Comparison of ENCODE assay signal across 11 mouse cellular contexts in the genomic region with DNA sequence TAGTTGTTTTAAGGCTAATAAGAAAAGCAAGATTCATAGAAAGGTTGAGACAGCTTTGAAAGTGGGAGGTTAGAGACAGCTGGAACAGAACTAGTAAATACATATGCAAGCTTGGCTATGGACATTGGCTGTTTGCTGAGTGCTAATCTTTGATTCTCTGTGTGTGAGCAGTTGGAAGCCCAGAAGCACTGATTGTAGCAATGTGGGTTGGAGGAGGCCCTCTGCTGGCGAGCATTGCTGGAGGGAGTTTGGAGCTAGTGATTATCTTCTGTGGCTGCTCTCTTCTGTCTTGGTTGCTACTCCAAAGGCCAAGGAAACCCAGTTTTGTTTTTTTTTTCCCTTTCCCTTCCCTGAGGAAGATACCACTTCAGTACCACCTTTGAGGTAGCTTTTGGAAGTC. TPM values are rescaled to one million over a fixed set of nuclear protein-coding genes. Genes with fewer than 3 reads are reported as not detected.
DNase-seq lines count a peak whose midpoint lies in the region; ATAC-seq and TF ChIP-seq lines count a peak whose summit lies in the region.
"Had no signal": no experiment of that assay in that cellular context is flagged by ENCODE, and none has a peak within 500 bp of the region (broad histone marks: within the 10 kb centered on the region; RNA-seq: fewer than 3 reads in every experiment).

No protein-coding gene starts in this region.

- no peak overlapping the region for H3K9ac ChIP-seq in ES-Bruce4 (ENCODE audit: low read depth, poor library complexity, severe bottlenecking)
- no peak overlapping the region for H3K9ac ChIP-seq in hindbrain, embryonic 14.5 days
- H3K9ac ChIP-seq: limb, embryonic 15.5 days; stomach, embryonic 15.5 days had no signal

- peaks cover 3% of the 10 kb centered on the region for H3K36me3 ChIP-seq in ES-Bruce4 (ENCODE audit: control insufficient read depth, insufficient read depth, low read length, poor library complexity, severe bottlenecking)
- H3K36me3 ChIP-seq in hindbrain, embryonic 14.5 days (replicated peaks; ENCODE audit: control insufficient read depth, insufficient read depth), result no peaks in the 10 kb centered on the region
- H3K36me3 ChIP-seq: limb, embryonic 15.5 days; stomach, embryonic 15.5 days had no signal

- no peaks in the 10 kb centered on the region for H3K9me3 ChIP-seq in ES-Bruce4 (replicated peaks; ENCODE audit: control insufficient read depth, insufficient read depth, low read length, poor library complexity, severe bottlenecking)
- no peaks in the 10 kb centered on the region for H3K9me3 ChIP-seq in hindbrain, embryonic 14.5 days (ENCODE audit: control insufficient read depth, low read length)
- H3K9me3 ChIP-seq: limb, embryonic 15.5 days; stomach, embryonic 15.5 days had no signal

- ATAC-seq in hindbrain, embryonic 14.5 days (ENCODE audit: low FRiP score), result no peak

- no peak overlapping the region for H3K4me2 ChIP-seq in hindbrain, embryonic 14.5 days (replicated peaks)
- H3K4me2 ChIP-seq: limb, embryonic 15.5 days; stomach, embryonic 15.5 days had no signal

- 47% methylated on average over 1 of the region's 1 CpGs for whole genome bisulfite sequencing in hindbrain, embryonic 14.5 days

- H3K4me3 ChIP-seq in ES-Bruce4 (ENCODE audit: low read depth, low read length), result no peak overlapping the region
- H3K4me3 ChIP-seq in hindbrain, embryonic 14.5 days (replicated peaks; ENCODE audit: low read length), result no peak overlapping the region
- H3K4me3 ChIP-seq: limb, embryonic 15.5 days; stomach, embryonic 15.5 days had no signal

- DNase-seq in heart, postnatal 14 days, result peak; percentile 51 to 60
- no peak for DNase-seq in heart, adult 9 months (ENCODE audit: low spot score in 2 of 2)
- peak; percentile 16 for DNase-seq in c-Kit-positive CD71-negative TER-119-negative erythroid progenitor cells, embryonic 14.5 days (ENCODE audit: low read depth)
- peak; percentile 39 for DNase-seq in hindbrain, embryonic 14.5 days (ENCODE audit: low spot score)
- peak; percentile 16 to 25 for DNase-seq in left cerebral cortex, postnatal 36 days (ENCODE audit: low spot score in 2 of 2)
- DNase-seq in right cerebral cortex, adult 18-20 months, result peak; percentile 42
- DNase-seq in urinary bladder, postnatal 4 days (ENCODE audit: low spot score in 2 of 2), result no peak

- peak; percentile 53 for TF ChIP-seq CTCF in ES-Bruce4 (IDR thresholded peaks at IDR 0.05; ENCODE audit: low read depth, low read length)

- no peaks in the 10 kb centered on the region for H3K4me1 ChIP-seq in ES-Bruce4 (ENCODE audit: control insufficient read depth, insufficient read depth, low read length)
- peaks cover 20% of the 10 kb centered on the region for H3K4me1 ChIP-seq in hindbrain, embryonic 14.5 days (replicated peaks; ENCODE audit: control insufficient read depth, insufficient read depth, low read length)

- H3K27ac ChIP-seq in ES-Bruce4 (ENCODE audit: insufficient read depth, low read length), result no peak overlapping the region
- H3K27ac ChIP-seq in hindbrain, embryonic 14.5 days, result peak overlapping the region; percentile 40; the same call in 1 of the 2 replicates
- H3K27ac ChIP-seq: limb, embryonic 15.5 days; stomach, embryonic 15.5 days had no signal

- intact Hi-C loops in heart, postnatal 14 days (cut with DNase I), result loop anchor here (2.0 to 5.0 kb wide), 2 partner anchors 27 to 35 kb away; partner anchors contain the start of genes Raly and a
- intact Hi-C loops in left cerebral cortex, postnatal 36 days (cut with DNase I), result no loop called here

- TF ChIP-seq EP300 in ES-Bruce4 (IDR thresholded peaks at IDR 0.05; ENCODE audit: insufficient read depth, low read depth, low read length), result no peak

- TF ChIP-seq POLR2A in ES-Bruce4 (IDR thresholded peaks at IDR 0.05; ENCODE audit: insufficient read depth, low read length), result no peak

- no peaks in the 10 kb centered on the region for H3K27me3 ChIP-seq in ES-Bruce4 (ENCODE audit: control insufficient read depth, insufficient read depth, low read length, poor library complexity, severe bottlenecking)
- no peaks in the 10 kb centered on the region for H3K27me3 ChIP-seq in hindbrain, embryonic 14.5 days (ENCODE audit: control insufficient read depth, insufficient read depth, low read length)
- H3K27me3 ChIP-seq: limb, embryonic 15.5 days; stomach, embryonic 15.5 days had no signal

RNA-seq across cellular contexts. Expression of gene a, which starts 26.6 kb away (rescaled TPM):
- total RNA-seq in heart, postnatal 14 days (2021), result not detected
- polyA plus RNA-seq in ES-Bruce4 (2011; ENCODE audit: insufficient read depth, insufficient read length, low read depth, missing spikeins), result not detected in 2 replicates
- polyA plus RNA-seq in hindbrain, embryonic 14.5 days (2014; fragmentation: Nextera tagmentation; extraction: Ambion mirVana), result 0.93 and 1.3 TPM in 2 replicates
- not detected for total RNA-seq in left cerebral cortex, postnatal 36 days (2021)

RNA-seq across cellular contexts. Expression of gene Raly, which starts 26.9 kb away (rescaled TPM):
- 100 to 1,000 TPM; 119 to 131 TPM for total RNA-seq in heart, postnatal 14 days (2021)
- polyA plus RNA-seq in ES-Bruce4 (2011; ENCODE audit: insufficient read depth, insufficient read length, low read depth, missing spikeins), result 228 and 241 TPM in 2 replicates
- 36.2 and 41.0 TPM in 2 replicates for polyA plus RNA-seq in hindbrain, embryonic 14.5 days (2014; fragmentation: Nextera tagmentation; extraction: Ambion mirVana)
- 100 to 1,000 TPM in 1 of 2 experiments, 10 to 100 TPM in 1; 99.7 to 112 TPM for total RNA-seq in left cerebral cortex, postnatal 36 days (2021)

RNA-seq across cellular contexts. Expression of gene Gm14214, which starts 48.0 kb away (rescaled TPM):
- total RNA-seq in heart, postnatal 14 days (2021), result not detected
- polyA plus RNA-seq in ES-Bruce4 (2011; ENCODE audit: insufficient read depth, insufficient read length, low read depth, missing spikeins), result 1.2 and 1.4 TPM in 2 replicates
- polyA plus RNA-seq in hindbrain, embryonic 14.5 days (2014; fragmentation: Nextera tagmentation; extraction: Ambion mirVana), result not detected in 2 replicates
- not detected for total RNA-seq in left cerebral cortex, postnatal 36 days (2021)
- polyA plus RNA-seq: embryonic facial prominence, embryonic 11.5 days; limb, embryonic 15.5 days; stomach, embryonic 15.5 days had no signal

Comparison
In these comparisons a context has a peak if more than half of its experiments do, and no peak if none do; other contexts are left out.
1. DNase-seq: peak in heart, postnatal 14 days (2 of 2), c-Kit-positive CD71-negative TER-119-negative erythroid progenitor cells, embryonic 14.5 days (single experiment), hindbrain, embryonic 14.5 days (single experiment), left cerebral cortex, postnatal 36 days (2 of 2) and right cerebral cortex, adult 18-20 months (single experiment); none in heart, adult 9 months (0 of 2) and urinary bladder, postnatal 4 days (0 of 2).